Mouse (Mus musculus) cerebellum, adult 2 months (tissue): Measurements from ENCODE around the gene Aqr.

ENCODE experiments used
- CTCF ChIP-seq: fragments of 200-500 bp; IDR thresholded peaks from 2 replicates; pipeline ENCODE4 v1.5.1; 2011; ENCODE audit warnings: low read depth, mild to moderate bottlenecking, control low read depth, low read length, moderate library complexity, borderline replicate concordance; ENCODE audit not compliant: insufficient read depth
- POLR2A ChIP-seq: fragments of 200-500 bp; IDR thresholded peaks from 2 replicates; pipeline ENCODE4 v1.6.1; 2011; ENCODE audit warnings: low read length, control low read depth, borderline replicate concordance; ENCODE audit not compliant: insufficient read depth

DNA sequence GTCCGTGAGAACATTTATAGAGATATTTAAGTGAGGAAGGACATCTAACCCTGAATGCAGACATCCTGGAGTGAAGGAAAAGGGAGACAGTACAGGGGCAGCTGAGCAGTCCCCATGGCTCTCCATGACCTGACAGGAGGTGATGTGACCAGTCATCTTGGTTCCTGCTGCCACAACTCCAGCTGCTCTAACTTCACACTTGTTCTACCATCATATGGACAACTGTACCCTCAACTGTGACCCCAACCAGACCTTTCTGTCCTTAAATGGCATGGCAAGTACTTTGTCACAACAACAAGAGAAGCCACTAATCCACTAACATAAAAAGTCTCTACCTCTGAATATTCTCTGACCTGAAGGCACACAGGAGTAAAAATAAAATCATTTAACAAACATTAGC, 24.8 kb downstream of the Aqr start:
- TF ChIP-seq CTCF (no peak), POLR2A (no peak)
